Mouse (Mus musculus): ENCODE data around the gene Plekho1.

DNA sequence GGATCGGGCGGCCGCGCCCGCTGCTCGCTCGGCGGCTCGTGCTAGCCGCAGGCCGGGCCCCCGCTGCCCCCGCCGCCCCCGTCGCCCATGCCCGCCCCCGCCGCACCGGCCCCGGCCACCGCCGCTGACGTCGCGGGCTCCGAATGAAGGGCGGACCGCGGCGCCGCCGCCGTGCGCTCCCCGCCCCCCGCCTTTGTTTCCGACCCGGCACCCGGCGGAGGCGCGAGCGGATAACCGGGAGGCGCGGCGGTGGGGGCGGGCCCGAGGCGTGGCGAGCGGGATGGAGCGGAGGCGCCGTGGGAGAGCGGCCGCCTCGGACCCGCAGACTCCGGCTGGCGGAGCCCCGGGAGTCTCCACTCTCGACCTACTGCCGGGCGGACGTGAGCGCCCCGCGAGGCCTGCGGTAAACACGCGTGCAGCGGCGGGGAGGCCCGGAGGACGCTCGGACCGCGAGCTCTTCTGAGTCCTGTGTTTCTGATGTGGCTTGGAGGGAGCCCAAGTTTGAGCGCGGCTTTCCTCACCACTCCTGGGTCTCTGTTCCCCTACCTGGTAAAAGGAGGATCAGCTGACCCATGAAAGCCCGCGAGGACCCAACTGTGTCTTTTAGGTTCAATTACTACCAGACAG is at the start of gene Plekho1:
- TF ChIP-seq TBP (conservative IDR thresholded peaks at IDR 0.05; ENCODE audit: low read depth, low read length) (no peak), CTCF (conservative IDR thresholded peaks at IDR 0.05 in 1 of 2, IDR thresholded peaks at IDR 0.05 in 1 of 2; ENCODE audit: low read depth in 2 of 2, low read length in 2 of 2) (no peak), ETS1 (conservative IDR thresholded peaks at IDR 0.05; ENCODE audit: low read depth, low read length) (no peak), EP300 (IDR thresholded peaks at IDR 0.05; ENCODE audit: low read length) (no peak), RCOR1 (conservative IDR thresholded peaks at IDR 0.05; ENCODE audit: low read depth, low read length) (no peak), MXI1 (IDR thresholded peaks at IDR 0.05; ENCODE audit: low read depth, low read length) (peak; percentile 49; the same call in 1 of the 2 replicates), JUN (IDR thresholded peaks at IDR 0.05; ENCODE audit: insufficient read depth, low read depth, low read length) (no peak)

Data from CH12.LX (cell line).